Mouse (Mus musculus): Measurements from ENCODE around the gene Mrvi1.

DNA sequence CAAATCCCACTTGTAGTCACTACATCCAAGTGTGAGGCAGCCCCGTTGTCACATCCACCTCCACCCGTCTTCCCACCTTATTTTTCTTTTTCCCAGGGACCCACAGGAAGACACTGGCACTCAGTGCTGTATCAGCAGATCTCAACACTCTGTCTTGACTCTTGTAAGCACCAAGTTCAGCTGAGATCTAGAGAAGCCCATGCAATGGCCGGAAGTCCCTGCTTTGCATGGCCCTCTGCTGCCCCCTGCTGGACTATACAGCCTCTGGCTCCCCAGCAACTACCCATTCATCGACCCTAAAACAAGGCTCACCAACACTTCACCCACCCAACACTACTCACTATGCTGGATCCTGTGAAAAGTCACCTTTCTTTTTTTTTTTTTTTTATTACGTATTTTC lies 32.6 kb upstream of the Mrvi1 start:
- TF ChIP-seq HCFC1 (IDR thresholded peaks at IDR 0.05; ENCODE audit: borderline replicate concordance, insufficient read depth, low read length), result no peak
- 0 out of 2 replicates have a peak, but pooled peaks have one; percentile 49 for TF ChIP-seq MAFK (IDR thresholded peaks at IDR 0.05; ENCODE audit: insufficient read depth, low read depth, low read length)
- TF ChIP-seq CHD2 (IDR thresholded peaks at IDR 0.05; ENCODE audit: low read depth, low read length), result no peak
